Mouse (Mus musculus): ENCODE results near the gene Wnk2. TPM values are rescaled to one million over a fixed set of nuclear protein-coding genes. Genes with fewer than 3 reads are reported as not detected.

Wnk2 gene
- polyA plus RNA-seq, 1 experiment = 13.4 TPM

DNA sequence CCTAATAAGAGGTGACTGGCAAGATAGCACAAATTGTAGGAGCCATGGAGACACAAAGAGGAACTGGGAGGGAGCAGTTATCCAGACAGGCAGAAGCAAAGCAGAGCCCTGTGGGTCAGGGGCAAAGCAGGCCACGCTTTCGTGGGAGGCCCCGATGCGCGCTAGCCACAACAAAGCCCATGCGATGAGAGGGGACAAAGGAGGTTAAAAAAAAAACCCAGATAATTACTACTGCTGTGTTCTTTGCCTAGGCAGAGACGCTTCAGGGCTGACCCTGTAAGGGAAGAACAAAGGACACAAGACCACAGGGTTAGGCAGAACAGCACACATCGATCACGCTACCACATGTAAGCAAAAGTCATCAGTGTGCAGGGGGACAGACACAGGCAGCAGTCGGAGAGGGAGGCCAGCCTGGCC, 103.7 kb downstream of the Wnk2 start:
- no peak for DNase-seq (ENCODE audit: low read depth)

DNA sequence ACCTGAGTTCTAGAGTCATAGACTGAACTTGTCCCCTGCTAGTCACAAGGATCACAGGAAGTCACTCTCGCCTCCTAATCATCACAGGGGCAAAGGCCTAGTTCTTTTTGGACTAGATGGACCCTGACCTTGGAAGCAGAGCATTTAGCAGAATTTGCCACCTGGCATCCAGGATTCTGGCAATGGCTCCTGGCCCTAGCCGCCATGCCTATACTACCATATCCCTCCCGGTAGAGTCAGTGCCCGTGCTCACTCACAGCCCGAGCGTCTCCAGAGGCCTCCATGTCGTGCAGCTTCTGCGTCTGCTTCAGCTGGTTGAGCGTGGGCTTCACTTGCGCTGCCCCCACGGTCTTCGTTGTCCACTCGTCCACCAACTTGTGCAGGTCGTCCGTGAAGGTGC, 105.4 kb downstream of the Wnk2 start:
- DNase-seq (ENCODE audit: low read depth) = no peak

DNA sequence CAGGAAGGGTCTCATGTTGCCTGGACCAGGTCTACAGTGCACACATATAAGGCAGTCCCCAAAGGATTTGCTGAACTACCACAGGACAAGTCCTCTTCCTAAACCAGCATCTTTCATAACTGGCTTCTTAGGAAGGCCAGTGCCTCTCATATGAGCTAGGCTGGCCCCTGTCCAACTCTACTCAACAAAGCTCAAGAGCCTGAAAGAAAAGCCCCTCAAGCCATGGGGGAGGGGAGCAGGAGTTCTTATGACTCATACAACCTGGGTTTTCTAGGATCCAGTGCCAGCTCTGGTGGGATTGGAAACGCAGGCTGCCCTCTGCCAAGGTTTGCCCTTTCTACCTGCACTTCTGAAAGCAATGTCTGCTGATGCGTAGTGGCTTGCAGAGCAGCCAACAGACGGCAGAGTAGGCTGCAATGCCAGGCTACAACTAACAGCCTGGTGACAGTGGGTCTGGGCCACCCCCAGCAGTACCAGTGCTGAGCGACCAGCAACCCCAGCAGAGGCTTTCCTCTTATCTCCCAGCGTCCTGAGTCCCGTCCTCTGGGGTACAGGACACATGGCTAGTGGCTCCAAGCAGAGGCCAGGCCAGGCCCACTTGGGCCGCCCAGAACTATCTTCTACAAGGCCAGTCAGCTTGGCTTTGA, 110.8 kb downstream of the Wnk2 start:
- no peak for DNase-seq (ENCODE audit: low read depth)

DNA sequence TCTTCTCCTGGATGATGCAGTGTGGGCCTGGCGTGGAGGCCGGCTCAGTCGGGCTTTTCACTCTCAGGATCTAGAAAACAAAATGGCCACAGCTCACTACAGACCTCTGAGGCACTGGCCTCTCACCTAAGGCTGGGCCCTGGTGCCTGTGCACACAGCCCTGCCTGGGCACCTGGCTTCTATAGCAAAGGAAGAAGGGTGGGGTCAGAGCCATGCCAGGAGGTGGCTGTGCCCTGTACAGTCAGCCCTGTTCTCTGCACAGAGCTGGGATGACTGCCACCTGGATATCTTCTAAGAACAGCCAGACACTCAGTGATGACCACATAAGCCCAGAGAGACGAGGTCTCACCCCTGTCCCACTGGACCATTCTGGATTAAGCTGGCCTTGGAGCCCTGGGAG, 111.4 kb downstream of the Wnk2 start:
- no peak for DNase-seq (ENCODE audit: low read depth)

DNA sequence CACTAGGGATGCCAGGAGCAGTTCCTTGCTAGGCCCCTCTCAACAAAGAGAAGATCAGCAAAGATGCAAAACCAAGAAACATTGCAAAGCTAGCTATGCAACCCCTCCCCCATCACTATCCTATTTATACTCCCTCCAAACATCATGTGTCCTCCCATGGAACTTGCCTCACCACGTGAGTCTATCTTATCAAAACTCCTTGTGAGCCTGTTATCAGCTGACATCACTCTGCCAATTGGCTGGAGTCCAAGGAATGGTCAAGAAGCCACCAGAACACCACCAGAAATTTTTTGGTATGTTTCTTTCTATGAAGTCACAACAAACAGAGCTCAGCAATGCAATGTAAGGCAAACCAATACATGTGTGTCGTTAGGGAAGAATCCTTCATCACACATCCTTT, 116.8 kb downstream of the Wnk2 start:
- DNase-seq (ENCODE audit: low read depth) = no peak

DNA sequence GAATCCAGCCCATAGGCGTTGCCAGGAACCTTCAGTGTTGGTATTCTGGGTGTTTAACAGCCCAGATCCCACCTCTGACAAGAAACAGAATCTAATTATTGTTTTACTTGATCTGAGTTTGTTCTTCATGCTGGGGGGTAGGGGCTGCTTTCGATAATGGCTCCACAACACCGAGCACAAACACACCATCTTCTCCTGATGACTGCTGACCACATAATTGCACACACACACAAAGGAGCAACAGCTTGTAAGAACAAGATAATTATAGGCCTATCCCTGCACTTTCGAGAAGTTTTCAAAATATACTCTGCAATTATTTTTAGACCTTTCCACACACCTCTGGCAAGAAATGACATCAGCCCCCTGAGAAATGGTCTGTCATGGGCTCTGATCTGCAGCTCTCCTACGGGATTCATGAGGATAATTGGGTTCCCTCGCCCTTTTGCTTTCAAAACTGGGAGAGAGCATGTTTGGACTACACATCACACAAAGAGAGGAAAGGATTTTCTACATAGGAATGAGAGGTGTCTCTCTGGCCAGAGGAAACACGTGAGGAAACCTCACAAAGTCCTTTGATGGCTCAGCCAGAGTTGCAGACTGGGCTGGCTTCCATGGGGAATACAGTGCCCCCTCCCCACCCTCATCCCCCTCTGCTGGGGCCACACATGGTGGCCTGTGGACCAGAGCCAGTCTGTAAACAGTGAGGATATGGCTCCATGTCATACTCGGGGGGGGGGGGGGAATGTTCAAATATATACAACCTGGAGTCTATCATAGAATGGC, 118.9 kb downstream of the Wnk2 start:
- no peak for DNase-seq (ENCODE audit: low read depth)

DNA sequence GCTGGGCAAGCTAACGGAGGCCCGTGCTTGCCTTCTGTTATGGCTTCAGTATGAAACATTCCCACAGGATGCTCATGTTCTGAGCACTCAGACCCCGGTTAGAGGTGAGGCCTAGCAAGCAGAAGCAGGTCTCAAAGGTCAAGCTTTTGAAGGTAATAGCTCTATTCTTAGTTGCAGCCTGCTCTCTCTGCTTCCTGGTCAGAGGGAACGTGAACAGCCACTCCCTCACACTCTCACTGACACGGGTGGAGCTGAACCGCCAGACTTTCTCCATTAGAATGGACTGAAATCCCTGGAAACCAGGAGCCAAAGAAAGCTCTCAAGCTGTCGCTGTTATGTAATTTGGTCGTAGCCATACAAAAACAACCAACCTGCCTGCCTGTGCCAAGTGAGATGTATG, 120.8 kb downstream of the Wnk2 start:
- no peak for DNase-seq (ENCODE audit: low read depth)

DNA sequence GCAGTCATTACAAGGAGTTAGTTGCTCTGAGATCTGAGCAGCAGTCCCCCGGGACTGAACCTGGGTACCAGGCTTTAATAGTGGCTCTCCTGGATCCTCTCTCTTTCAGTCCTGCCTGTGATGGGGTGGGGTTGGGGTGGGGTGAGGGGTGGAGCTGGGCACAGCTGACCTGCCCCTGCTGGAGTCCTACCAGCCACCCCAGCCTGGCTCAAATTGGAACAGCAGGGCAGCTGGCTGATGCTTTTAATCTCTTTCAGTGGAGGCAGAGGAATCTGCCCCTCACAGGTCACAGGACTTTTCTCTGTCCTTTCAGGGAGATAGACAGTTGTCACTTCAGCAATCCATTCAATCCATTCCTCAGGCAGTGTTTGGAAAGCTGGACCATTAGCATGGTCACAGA, 122.3 kb downstream of the Wnk2 start:
- no peak for DNase-seq (ENCODE audit: low read depth)

DNA sequence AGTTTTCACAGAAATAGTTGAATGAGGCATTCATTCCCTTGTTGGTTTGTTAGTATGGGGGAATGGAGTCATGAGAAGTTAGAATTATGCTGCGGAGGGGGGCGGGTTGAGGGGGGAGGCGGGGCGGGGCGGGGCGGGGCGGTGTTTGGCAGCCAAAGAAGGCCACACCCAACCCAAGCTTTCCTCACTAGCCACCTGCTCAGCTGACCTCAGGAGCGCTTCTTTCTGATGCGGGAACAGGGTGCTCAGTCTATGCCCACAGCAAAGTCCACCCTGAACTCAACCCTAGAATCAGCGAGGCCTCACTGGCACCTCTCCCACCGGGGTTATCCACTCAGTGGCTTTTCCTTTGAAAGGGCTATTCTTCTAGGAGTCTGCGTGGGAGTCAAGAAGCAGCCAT, 123.1 kb downstream of the Wnk2 start:
- DNase-seq (ENCODE audit: low read depth) = no peak

DNA sequence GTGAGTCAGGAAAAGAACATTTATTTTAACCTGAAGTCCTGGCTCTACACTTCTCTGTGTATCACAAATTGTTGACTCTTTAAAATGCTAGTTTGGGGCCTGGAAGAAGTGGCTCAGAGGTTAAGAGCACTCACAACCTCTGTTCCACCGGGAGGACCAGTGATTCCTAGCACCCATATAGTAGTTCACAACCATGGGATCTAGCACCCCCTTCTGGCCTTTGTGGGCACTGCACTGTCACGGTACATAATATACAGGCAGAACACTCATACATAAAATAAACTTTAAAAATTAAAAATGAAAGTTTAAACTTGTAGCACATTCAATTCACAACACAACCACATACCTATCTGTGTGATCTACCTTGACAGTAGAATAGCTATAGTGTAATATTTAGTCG, 126.1 kb downstream of the Wnk2 start:
- no peak for DNase-seq (ENCODE audit: low read depth)

DNA sequence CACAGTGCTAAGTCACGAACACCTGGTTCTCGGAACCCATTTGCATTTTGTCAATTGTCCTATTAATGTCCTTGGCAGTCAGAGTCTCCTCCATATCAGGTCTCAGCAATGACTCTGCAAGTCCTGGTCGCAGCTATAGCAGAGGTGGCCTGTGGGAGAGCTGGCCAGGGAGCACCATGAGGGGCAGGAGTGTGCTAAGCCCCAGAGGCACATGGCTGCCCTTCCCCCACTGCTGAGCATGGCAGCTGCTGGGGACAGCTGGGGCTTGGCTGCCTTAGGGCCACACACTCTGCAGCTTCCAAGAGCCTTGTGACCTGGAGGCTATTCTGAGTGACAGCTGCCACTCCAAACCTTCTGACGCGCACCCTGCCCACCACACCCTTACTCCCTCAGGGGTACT, 127.7 kb downstream of the Wnk2 start:
- DNase-seq (ENCODE audit: low read depth) = no peak

DNA sequence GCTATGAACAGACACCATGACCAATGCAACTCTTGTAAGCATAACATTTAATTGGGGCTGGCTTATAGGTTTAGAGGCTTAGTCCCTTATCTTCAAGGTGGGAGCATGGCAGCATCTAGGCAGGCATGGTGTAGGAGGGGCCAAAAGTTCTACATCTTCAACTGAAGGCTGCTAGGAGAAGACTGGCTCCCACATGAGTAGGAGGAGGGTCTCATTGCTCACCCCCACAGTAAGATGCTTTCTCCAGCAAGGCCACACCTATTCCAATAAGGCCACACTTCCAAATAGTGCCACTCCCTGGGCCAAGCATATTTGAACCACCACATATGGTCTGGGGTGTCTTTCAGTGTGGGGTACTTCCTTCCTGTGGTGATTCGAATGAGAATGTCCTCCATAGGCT, 130.4 kb downstream of the Wnk2 start:
- DNase-seq (ENCODE audit: low read depth) = no peak

DNA sequence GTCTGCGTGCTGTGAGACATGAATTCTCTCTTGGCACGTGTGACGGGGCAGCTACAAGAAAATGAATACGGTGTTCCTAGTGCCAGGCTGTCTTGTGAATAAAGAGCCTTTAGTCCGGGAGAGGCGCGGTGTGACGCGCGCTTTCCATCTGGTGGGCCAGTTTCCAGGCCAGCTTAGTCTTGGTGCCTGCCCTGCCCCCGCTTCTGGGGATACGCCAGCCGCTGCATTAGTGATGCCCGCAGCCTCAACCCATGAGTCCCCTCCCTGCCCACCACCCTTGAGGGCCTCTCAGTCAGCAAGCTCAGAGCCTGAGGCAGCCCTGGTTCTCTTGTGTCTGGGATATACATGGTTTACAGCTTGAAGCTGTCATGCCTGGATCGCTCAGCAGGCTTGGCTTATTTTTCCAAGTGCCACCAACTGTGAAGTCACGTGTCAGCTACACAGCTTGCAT, 131.5 kb downstream of the Wnk2 start:
- no peak for DNase-seq (ENCODE audit: low read depth)

DNA sequence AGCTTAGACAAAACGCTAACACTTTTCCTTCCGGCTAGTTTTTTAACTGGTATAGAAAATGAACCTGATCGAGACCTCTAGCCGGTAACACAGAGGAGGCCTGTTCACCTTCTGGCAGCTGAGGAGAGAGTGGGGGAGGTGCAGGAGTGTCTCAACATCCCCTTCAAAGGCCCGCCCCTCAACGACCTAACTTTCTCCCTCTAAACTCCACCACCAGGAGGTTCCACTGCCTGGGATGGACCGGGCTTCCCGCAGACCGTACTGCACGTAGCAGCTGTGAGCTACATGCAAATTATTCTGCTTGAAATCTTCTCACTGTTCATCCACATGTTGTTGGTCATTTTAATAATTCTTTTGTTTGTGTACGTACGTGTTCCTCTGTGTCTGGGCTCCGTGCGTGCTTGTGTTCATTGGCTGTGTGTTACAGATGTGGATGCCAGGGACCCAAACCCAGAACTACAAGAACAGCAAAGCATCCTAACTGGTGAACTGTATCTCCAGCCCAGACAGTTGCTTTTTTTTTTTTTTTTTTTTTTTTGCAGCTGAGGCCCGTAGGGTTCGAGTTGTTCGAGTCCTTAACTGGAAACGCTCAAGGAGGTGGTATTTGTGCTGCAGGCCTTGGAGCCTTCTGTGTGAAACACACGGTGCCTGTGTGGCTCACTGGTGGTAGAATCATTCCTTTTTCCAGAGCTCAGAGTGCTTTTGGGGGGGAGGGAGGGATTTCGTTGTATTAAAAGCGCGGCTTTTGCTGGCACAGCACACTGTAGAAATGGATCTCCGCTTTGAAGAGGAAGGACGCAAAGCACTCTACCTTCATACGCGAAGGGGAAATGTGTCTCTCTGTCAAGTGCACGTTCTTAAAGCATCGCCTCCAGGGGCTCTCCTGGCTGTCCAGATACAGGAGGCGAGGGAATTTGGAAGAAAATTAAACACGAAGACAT, 132.2 kb downstream of the Wnk2 start:
- no peak for DNase-seq (ENCODE audit: low read depth)

DNA sequence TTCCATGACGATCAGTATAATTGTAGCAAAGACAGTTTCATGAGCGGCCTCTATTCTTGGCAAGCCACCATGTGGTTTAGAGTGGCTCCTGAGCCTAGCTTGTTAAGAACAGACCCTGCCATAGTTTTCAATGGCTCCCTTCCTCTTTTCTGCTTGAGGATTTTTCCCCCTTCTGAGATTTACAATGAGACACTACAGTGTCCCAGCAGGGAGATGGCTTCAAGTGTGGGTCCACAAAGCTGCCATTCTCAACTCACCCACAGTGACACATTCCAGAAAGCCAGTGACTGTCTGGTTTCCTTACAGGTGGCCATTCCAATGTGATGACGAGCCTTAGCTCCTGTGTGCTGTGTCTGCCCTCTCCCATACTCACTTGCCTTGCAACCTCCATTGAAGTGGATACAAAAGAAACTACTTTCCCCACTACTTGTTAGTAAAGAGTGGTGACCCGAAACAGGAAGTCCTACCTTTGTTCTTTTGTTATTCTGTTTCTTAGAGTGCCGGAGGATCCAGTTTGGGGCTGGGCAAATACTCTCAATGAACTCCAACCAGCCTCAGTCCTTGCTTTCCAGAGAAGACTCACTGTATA, 134.5 kb downstream of the Wnk2 start:
- DNase-seq (ENCODE audit: low read depth) = no peak

DNA sequence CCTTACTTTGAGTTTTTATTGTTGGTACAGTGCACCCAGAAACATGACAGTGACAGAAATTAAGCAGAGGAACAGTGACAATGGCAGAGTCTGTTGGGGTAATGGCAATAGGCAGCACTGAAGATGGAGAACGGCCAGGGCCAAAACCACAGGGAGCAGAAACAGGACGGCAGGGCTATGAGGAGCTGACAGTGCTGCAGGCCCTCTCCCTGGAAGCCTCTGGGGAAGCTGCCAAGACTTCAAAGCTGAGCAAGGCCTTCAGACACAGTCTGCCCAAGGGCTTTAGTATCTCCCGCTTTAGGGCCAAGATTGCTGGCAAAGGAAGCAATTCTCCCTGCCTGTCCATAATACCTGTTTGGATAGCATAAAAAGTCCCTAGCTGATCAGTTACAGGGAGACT, 146.1 kb downstream of the Wnk2 start:
- no peak for DNase-seq (ENCODE audit: low read depth)

DNA sequence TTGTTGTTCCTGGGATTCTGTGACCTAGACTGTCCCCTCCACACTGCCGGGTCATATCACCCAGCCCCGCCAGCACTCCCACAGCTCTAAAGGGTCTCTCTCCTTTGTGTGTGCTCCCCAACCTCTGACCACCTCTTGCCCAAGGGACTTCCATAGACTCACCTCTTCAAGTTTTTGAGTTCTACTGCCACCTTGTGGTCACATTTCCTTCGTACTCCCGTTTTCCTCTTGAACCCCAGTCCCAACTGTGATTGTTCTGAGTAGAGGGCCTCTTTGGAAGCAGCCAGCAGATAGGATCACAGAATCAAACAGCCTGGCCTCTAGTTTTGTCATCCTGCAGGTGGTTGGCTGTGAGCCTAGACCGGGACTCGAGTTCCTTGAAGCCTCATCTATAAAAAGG, 149.2 kb downstream of the Wnk2 start:
- DNase-seq (ENCODE audit: low read depth) = no peak

DNA sequence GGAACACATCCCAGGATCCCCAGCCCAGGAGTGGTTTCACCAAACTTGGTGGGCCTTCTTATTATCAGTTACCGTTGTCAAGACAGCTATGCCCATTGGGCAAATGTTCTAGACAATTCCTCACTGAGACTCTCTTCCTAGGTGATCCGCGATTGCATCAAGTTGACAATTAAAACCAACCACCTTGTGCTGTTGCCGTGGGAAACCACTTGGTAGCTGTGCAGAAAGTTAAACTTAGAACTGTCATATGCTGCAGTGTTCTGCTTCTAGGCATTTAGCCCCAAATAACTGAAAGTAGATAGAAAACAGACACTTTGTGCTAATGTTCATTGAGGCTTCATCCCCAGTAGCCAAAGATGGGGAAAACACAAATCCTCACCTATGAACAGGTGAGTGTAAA, 151.1 kb downstream of the Wnk2 start:
- no peak for DNase-seq (ENCODE audit: low read depth)

DNA sequence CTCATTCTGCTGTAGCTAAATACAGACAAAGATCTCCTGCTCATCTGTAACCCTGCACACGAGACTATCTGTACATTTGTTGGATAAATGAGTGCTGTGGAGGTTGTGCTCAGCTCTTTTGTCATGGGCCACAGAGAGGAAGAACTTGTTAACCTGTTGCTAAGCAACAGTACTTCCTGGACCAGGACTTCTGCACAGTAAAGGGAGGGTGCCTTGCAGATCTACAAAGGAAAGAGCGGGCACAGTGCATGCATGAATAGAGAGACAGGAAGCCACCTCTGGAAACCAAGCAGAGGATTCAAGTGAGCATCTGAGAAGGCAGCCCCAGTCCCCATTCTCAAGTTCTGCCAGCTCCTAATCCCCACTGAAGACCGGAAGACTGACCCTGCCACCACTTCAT, 152.9 kb downstream of the Wnk2 start:
- no peak for DNase-seq (ENCODE audit: low read depth)

DNA sequence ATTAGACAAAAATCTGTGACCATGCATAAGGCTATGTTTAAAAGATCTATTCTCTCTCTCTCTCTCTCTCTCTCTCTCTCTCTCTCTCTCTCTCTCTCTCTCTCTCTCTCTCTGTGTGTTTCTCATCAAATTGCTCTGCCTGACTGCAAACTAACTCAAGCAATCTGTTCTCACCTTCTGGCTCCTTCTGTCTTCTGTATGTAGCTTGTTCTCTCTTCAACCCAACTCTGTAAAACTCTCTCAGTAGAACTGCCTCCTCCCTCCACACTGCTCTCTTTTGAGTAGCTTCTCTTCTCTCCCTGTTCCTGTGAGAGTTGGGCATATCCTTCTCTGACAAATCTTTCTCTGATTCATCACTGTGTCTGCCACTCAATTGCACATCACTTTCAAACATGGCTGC, 154.9 kb downstream of the Wnk2 start:
- no peak for DNase-seq (ENCODE audit: low read depth)

DNA sequence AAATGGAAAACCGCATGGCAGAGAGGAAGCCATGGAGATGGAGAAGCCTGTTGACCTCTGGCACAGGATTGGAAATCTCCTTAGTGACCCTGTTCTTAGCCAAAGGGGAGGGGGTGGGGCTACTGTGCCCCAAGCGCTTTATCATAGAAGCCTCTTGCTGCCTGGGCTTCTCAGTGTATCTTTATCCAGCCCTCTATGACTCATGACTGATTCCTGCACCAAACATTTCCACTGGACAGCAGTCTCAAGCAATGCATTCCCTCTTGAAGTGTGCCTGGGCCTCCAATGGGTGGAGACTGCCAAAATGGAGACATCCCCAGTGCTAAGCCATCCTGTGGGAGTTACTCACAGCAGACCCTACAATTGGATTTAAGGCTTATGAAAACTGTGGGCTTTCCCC, 157.7 kb downstream of the Wnk2 start:
- DNase-seq (ENCODE audit: low read depth) = no peak

Measured in gonadal fat pad, adult 2 months (tissue).